Mouse (Mus musculus) spleen, postnatal 0 days (tissue): ENCODE measurements around the gene Rad51b. TPM values are rescaled to one million over a fixed set of nuclear protein-coding genes. Genes with fewer than 3 reads are reported as not detected.

ENCODE experiments used
- polyA plus RNA-seq: library from polyadenylated mRNA; unstranded; fragments of >200 nt; fragmentation: Nextera tagmentation; extraction: Ambion mirVana; gene quantifications from 2 replicates; pipeline ENCODE4 v1.2.1, GENCODE M21; 2015

Gene Rad51b
- polyA plus RNA-seq, result 5.0 and 5.5 TPM in 2 replicates

GRCm38 (mm10) chr12:79297121-79297576, at the start of gene Rad51b:
Rad51b (plus strand) TSS chr12:79297282.

GRCm38 (mm10) chr12:79296126-79296816, 811 bp upstream of the Rad51b start, which contains the start of gene Zfyve26:
Zfyve26 (minus strand) TSS chr12:79296304.

Other genes with a start within 250 kb of the Rad51b start
- gene Pigh, start 207.6 kb upstream of the Rad51b start, polyA plus RNA-seq, result 7.8 and 10.9 TPM in 2 replicates
- 3.5 and 4.5 TPM in 2 replicates for gene Arg2, start 166.5 kb upstream of the Rad51b start, polyA plus RNA-seq
- 56.2 and 61.7 TPM in 2 replicates for gene Vti1b, start 124.6 kb upstream of the Rad51b start, polyA plus RNA-seq
- 9.1 and 9.3 TPM in 2 replicates for gene Rdh11, start 105.0 kb upstream of the Rad51b start, polyA plus RNA-seq
- gene Rdh12, start 88.4 kb upstream of the Rad51b start, polyA plus RNA-seq, result 6.3 and 7.1 TPM in 2 replicates
- gene Zfyve26, start 978 bp upstream of the Rad51b start, polyA plus RNA-seq, result 10.0 and 10.9 TPM in 2 replicates